Mouse (Mus musculus) intestine, embryonic 14.5 days (tissue): ENCODE results near the gene Olfr644. TPM values are rescaled to one million over a fixed set of nuclear protein-coding genes. Genes with fewer than 3 reads are reported as not detected.

Source experiments
- ATAC-seq: fragments of 200-750 bp; cut with Nextera tagmentation; replicated peaks from 2 replicates; pipeline ENCODE4 v1.8.0; 2017; ENCODE audit warnings: low read depth, moderate number of reproducible peaks, moderate TSS enrichment, moderate library complexity; ENCODE audit not compliant: low FRiP score, low TSS enrichment
- DNase-seq: peaks from one replicate; pipeline ENCODE4 v3.0.0-alpha.2; 2018; ENCODE audit warnings: low spot score
- H3K27ac ChIP-seq: fragments of 300-500 bp; sonication (generic); 2 replicates; pipeline ENCODE4 v1.5.1; 2014; ENCODE audit warnings: low read depth, mild to moderate bottlenecking, control low read depth
- H3K27me3 ChIP-seq: fragments of 300-500 bp; sonication (generic); replicated peaks from 2 replicates; pipeline ENCODE4 v1.6.1; 2014; ENCODE audit warnings: low read length, control low read depth; ENCODE audit not compliant: control insufficient read depth, insufficient read depth
- H3K36me3 ChIP-seq: fragments of 300-500 bp; sonication (generic); 2 replicates; pipeline ENCODE4 v1.6.1; 2014; ENCODE audit warnings: low read length, control low read depth; ENCODE audit not compliant: control insufficient read depth, insufficient read depth
- H3K4me1 ChIP-seq: fragments of 300-500 bp; sonication (generic); replicated peaks from 2 replicates; pipeline ENCODE4 v1.6.1; 2014; ENCODE audit warnings: low read length, control low read depth, mixed read lengths; ENCODE audit not compliant: control insufficient read depth, insufficient read depth
- H3K4me2 ChIP-seq: fragments of 300-500 bp; sonication (generic); 2 replicates; pipeline ENCODE4 v1.6.1; 2014; ENCODE audit warnings: low read length
- H3K4me3 ChIP-seq: fragments of 300-500 bp; sonication (generic); 2 replicates; pipeline ENCODE4 v1.5.1; 2014; ENCODE audit warnings: low read depth, low read length, control low read depth, mixed read lengths
- H3K9ac ChIP-seq: fragments of 300-500 bp; sonication (generic); 2 replicates; pipeline ENCODE4 v1.6.1; 2014; ENCODE audit warnings: mild to moderate bottlenecking, low read length
- H3K9me3 ChIP-seq: fragments of 300-500 bp; sonication (generic); 2 replicates; pipeline ENCODE4 v1.6.1; 2016; ENCODE audit warnings: low read length, control low read depth; ENCODE audit not compliant: control insufficient read depth
- whole genome bisulfite sequencing: fragments of 180-500 bp; shearing (Covaris S2); extraction: QIAGEN DNeasy Blood & Tissue Kit; methylation state at CpG from one replicate; pipeline ENCODE4 v1.1.7; 2014; 5-methylcytosine and 5-hydroxymethylcytosine counted together
- polyA plus RNA-seq: library from polyadenylated mRNA; unstranded; fragments of >200 nt; fragmentation: Nextera tagmentation; extraction: Ambion mirVana; gene quantifications from 2 replicates; pipeline ENCODE4 v1.2.1, GENCODE M21; 2014

The Olfr644 gene
- polyA plus RNA-seq, result not detected in 2 replicates

GRCm38 (mm10) chr7:104071769-104072168, at the start of gene Olfr644:
Gene Olfr644, minus strand, starts transcription at chr7:104071869.
- WGBS, result 66% methylated on average over 2 of the region's 2 CpGs
- Histone ChIP-seq H3K4me3 (no peak within 1 kb of the TSS), H3K9ac (no peak within 1 kb of the TSS), H3K4me2 (no peak within 1 kb of the TSS), H3K36me3 (no peaks in the 10 kb centered on the region), H3K27ac (no peak within 1 kb of the TSS), H3K27me3 (no peaks in the 10 kb centered on the region), H3K9me3 (no peaks in the 10 kb centered on the region), H3K4me1 (no peaks in the 10 kb centered on the region)
- ATAC-seq (no peak), DNase-seq (no peak)

GRCm38 (mm10) chr7:104104757-104104972, 33.0 kb upstream of the Olfr644 start, which contains the start of gene Olfr646:
Gene Olfr646, plus strand, starts transcription at chr7:104104873.
- Histone ChIP-seq H3K4me3 (no peak within 1 kb of the TSS), H3K4me1 (no peaks in the 10 kb centered on the region), H3K9me3 (no peaks in the 10 kb centered on the region), H3K4me2 (no peak within 1 kb of the TSS), H3K9ac (no peak within 1 kb of the TSS), H3K27me3 (no peaks in the 10 kb centered on the region), H3K36me3 (no peaks in the 10 kb centered on the region), H3K27ac (no peak within 1 kb of the TSS)
- no peak for ATAC-seq
- no peak for DNase-seq

- Histone ChIP-seq H3K4me2 (no peak overlapping the region), H3K27ac (no peak overlapping the region), H3K9ac (no peak overlapping the region), H3K4me1 (no peaks in the 10 kb centered on the region), H3K27me3 (no peaks in the 10 kb centered on the region), H3K36me3 (no peaks in the 10 kb centered on the region), H3K4me3 (no peak overlapping the region), H3K9me3 (no peaks in the 10 kb centered on the region)
- 42% methylated on average over 4 of the region's 4 CpGs for WGBS
- no peak for DNase-seq
- no peak for ATAC-seq
These were observed 32.5 kb upstream of the Olfr644 start for GRCm38 (mm10) chr7:104103913-104104756.

DNA sequence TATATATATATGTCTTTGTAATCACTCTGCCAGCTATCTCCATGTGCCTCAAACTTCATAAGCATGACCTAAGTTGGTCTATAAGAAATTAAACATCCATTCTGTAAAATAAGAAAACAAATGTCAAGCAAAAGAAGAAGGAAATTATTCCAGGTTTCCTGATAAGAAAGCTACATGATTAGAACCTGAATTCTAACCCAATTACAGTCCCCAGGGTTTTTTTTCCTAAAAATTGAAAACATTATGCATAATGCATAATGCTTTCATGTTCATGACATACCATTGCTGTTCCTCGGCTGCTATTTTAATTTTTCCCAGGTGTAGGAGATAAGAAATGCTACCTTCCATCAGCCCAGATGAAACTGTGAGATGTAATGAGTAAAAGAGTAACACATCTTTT, 13.7 kb upstream of the Olfr644 start, which contains the start of gene Olfr645:
TSS of gene Olfr645 (minus strand) at position 101 of the 400 bp plus-strand sequence.
- DNase-seq (no peak), ATAC-seq (no peak)
- no peaks in the 10 kb centered on the region for H3K27me3 ChIP-seq
- 80% methylated on average over 1 of the region's 1 CpGs for WGBS
- H3K4me2 ChIP-seq, result no peak within 1 kb of the TSS
- H3K36me3 ChIP-seq, result no peaks in the 10 kb centered on the region
- no peaks in the 10 kb centered on the region for H3K4me1 ChIP-seq
- no peak within 1 kb of the TSS for H3K4me3 ChIP-seq
- no peaks in the 10 kb centered on the region for H3K9me3 ChIP-seq
- H3K27ac ChIP-seq, result no peak within 1 kb of the TSS
- H3K9ac ChIP-seq, result no peak within 1 kb of the TSS

DNA sequence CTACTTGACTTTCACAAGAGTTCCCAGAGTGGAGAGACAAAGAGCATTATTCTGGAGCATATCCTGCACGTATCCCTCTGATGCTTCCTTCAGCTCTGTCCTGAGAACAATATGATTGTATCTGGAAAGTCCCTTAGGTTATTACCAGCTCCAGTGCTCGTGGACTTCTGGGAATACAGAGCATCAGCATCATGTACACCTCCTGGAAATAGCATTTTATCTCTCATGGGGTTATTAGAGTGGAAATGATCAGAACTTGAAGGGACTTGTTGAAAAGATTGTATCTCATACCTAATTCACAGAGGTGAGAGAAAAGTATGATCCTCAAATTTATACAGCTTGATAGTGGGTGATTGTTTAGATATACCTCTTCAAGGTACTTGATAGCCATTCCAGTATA, 10.3 kb downstream of the Olfr644 start, which contains the start of gene 4930516K23Rik:
TSS of gene 4930516K23Rik (minus strand) at position 101 of the 400 bp plus-strand sequence.
- H3K9me3 ChIP-seq, result no peaks in the 10 kb centered on the region
- no peaks in the 10 kb centered on the region for H3K4me1 ChIP-seq
- H3K4me2 ChIP-seq, result no peak within 1 kb of the TSS
- no peak within 1 kb of the TSS for H3K9ac ChIP-seq
- H3K27me3 ChIP-seq, result no peaks in the 10 kb centered on the region
- DNase-seq, result no peak
- no peaks in the 10 kb centered on the region for H3K36me3 ChIP-seq
- no peak within 1 kb of the TSS for H3K4me3 ChIP-seq
- ATAC-seq, result no peak
- no peak within 1 kb of the TSS for H3K27ac ChIP-seq
- 58% methylated on average over 2 of the region's 2 CpGs for WGBS

GRCm38 (mm10) chr7:104059215-104059614, 12.5 kb downstream of the Olfr644 start:
- H3K27me3 ChIP-seq, result no peaks in the 10 kb centered on the region
- H3K9ac ChIP-seq, result no peak overlapping the region
- H3K36me3 ChIP-seq, result no peaks in the 10 kb centered on the region
- no peak for ATAC-seq
- H3K4me3 ChIP-seq, result no peak overlapping the region
- DNase-seq, result no peak
- H3K9me3 ChIP-seq, result no peaks in the 10 kb centered on the region
- 93% methylated on average over 1 of the region's 1 CpGs for WGBS
- no peak overlapping the region for H3K27ac ChIP-seq
- H3K4me2 ChIP-seq, result no peak overlapping the region
- H3K4me1 ChIP-seq, result no peaks in the 10 kb centered on the region

- WGBS, result 88% methylated on average over 1 of the region's 1 CpGs
These were observed 19.1 kb downstream of the Olfr644 start, which contains the start of gene Olfr642 for GRCm38 (mm10) chr7:104052566-104052965. Gene Olfr642, minus strand, starts transcription at chr7:104052666.

DNA sequence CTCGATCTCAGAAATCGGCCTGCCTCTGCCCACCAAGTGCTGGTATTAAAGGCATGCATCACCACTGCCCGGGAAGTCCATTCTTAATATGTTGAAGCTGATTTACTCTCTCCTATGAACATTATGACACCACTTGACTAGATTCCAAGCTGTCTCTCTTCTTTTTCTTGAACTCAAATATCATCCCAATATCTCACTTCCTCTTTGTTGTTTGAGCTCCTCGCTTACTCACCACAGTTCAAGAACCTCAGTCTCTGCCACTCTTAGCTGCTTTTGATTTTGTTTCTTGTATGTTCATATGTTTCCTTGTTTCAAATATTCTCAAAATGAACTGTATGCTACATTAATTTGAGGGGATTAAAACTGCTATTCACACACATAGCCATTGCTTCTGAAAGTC, 20.9 kb downstream of the Olfr644 start:
- Histone ChIP-seq H3K27me3 (no peaks in the 10 kb centered on the region), H3K27ac (no peak overlapping the region), H3K9me3 (no peaks in the 10 kb centered on the region), H3K4me3 (no peak overlapping the region), H3K4me2 (no peak overlapping the region), H3K9ac (no peak overlapping the region), H3K36me3 (no peaks in the 10 kb centered on the region), H3K4me1 (no peaks in the 10 kb centered on the region)
- ATAC-seq, result no peak
- DNase-seq, result no peak
- 91% methylated on average over 4 of the region's 4 CpGs for WGBS

More at GRCm38 (mm10) chr7:104052566-104052965, 19.1 kb downstream of the Olfr644 start, which contains the start of gene Olfr642:
- Histone ChIP-seq H3K9me3 (no peaks in the 10 kb centered on the region), H3K27ac (no peak within 1 kb of the TSS), H3K4me1 (no peaks in the 10 kb centered on the region), H3K4me2 (no peak within 1 kb of the TSS), H3K9ac (no peak within 1 kb of the TSS), H3K27me3 (no peaks in the 10 kb centered on the region), H3K4me3 (no peak within 1 kb of the TSS), H3K36me3 (no peaks in the 10 kb centered on the region)
- no peak for ATAC-seq
- DNase-seq, result no peak

DNA sequence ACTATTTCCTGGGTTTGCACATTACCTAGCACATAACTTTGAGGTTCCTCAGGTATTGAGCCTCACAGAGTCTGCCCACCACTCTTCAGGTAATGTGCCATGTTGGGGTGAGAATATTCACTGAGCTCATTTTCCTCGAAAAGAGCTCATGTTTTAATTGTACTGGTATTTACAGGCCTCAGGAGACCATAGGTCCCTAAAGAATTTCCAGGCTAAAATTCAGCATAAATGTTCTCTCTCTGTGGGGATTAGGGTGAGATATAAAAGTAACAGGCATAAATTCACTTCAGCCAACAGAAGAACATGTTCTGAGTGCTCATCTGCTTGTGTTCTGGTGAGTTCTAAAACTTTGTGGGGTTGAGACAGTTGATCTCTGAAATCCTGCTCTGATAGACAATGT, 36.5 kb downstream of the Olfr644 start, which contains the start of gene Olfr641:
TSS of gene Olfr641 (plus strand) at position 301 of the 400 bp plus-strand sequence.
- H3K9ac ChIP-seq, result no peak within 1 kb of the TSS
- H3K4me2 ChIP-seq, result no peak within 1 kb of the TSS
- no peaks in the 10 kb centered on the region for H3K27me3 ChIP-seq
- no peaks in the 10 kb centered on the region for H3K4me1 ChIP-seq
- DNase-seq, result no peak
- 74% methylated on average over 1 of the region's 1 CpGs for WGBS
- H3K36me3 ChIP-seq, result no peaks in the 10 kb centered on the region
- no peak for ATAC-seq
- H3K4me3 ChIP-seq, result no peak within 1 kb of the TSS
- no peak within 1 kb of the TSS for H3K27ac ChIP-seq
- H3K9me3 ChIP-seq, result no peaks in the 10 kb centered on the region
